Mouse (Mus musculus) myocyte (in vitro differentiated cells): Measurements from ENCODE around the gene Tmem59l.
"Not testable (repeated sequence)": the region's sequence is repeated elsewhere in the genome, so short reads cannot be mapped to it uniquely, and the experiment has no call there.

Source experiments
- E2F4 ChIP-seq: IDR thresholded peaks from one replicate; pipeline ENCODE4 v1.6.1; 2011; ENCODE audit warnings: mild to moderate bottlenecking, control low read depth, moderate library complexity; ENCODE audit not compliant: insufficient read depth
- MAX ChIP-seq: IDR thresholded peaks from one replicate; pipeline ENCODE4 v1.6.1; 2011; ENCODE audit warnings: low read depth, mild to moderate bottlenecking, control low read depth
- MYOD1 ChIP-seq, 3 experiments: IDR thresholded peaks; one replicate each; pipeline ENCODE4 v1.6.1; 2011; ENCODE audit warnings: control low read depth in 2 of 3, low read depth in 2 of 3, mild to moderate bottlenecking in 2 of 3, moderate library complexity in 1 of 3; ENCODE audit not compliant: insufficient read length in 2 of 3, control insufficient read depth in 1 of 3
- POLR2A ChIP-seq: IDR thresholded peaks from one replicate; pipeline ENCODE4 v1.6.1; 2011; ENCODE audit warnings: low read depth, mild to moderate bottlenecking, control low read depth, moderate library complexity; ENCODE audit not compliant: insufficient read length
- POLR2AphosphoS2 ChIP-seq: IDR thresholded peaks from one replicate; pipeline ENCODE4 v1.6.1; 2011; ENCODE audit warnings: low read depth, control low read depth; ENCODE audit not compliant: insufficient read length
- TCF12 ChIP-seq: IDR thresholded peaks from one replicate; pipeline ENCODE4 v1.6.1; 2011; ENCODE audit warnings: mild to moderate bottlenecking, control low read depth; ENCODE audit not compliant: poor library complexity, insufficient read depth, severe bottlenecking
- TCF3 ChIP-seq: IDR thresholded peaks from one replicate; pipeline ENCODE4 v1.6.1; 2011; ENCODE audit warnings: low read depth, control low read depth; ENCODE audit not compliant: insufficient read length
- USF1 ChIP-seq: IDR thresholded peaks from one replicate; pipeline ENCODE4 v1.6.1; 2011; ENCODE audit warnings: low read depth, mild to moderate bottlenecking, control low read depth, moderate library complexity

- TF ChIP-seq MYOD1 (IDR thresholded peaks at IDR 0.05; ENCODE audit: control insufficient read depth in 1 of 3, insufficient read length in 2 of 3, low read depth in 2 of 3); MAX; E2F4; POLR2AphosphoS2; POLR2A; USF1; TCF12; TCF3: not testable (repeated sequence)
Measured at GRCm38 (mm10) chr8:70511174-70511573, 24.0 kb upstream of the Tmem59l start.
